Mouse (Mus musculus) left cerebral cortex, adult 18-20 months (tissue): ENCODE data around the gene Msrb2. TPM values are rescaled to one million over a fixed set of nuclear protein-coding genes. Genes with fewer than 3 reads are reported as not detected.

Source experiments
- DNase-seq, 2 experiments: peaks; one replicate each; pipeline ENCODE4 v3.0.0; 2021 to 2022; ENCODE audit warnings: low spot score in 2 of 2, mixed read lengths in 1 of 2
- total RNA-seq, 2 experiments: library from RNA; stranded (reverse); gene quantifications; 2 replicates each; pipeline ENCODE4 v1.2.3; 2021

Msrb2 gene
- total RNA-seq, 2 experiments from 2014 or later, result 24.5 to 26.8 TPM

- no peak for DNase-seq
Measured at GRCm38 (mm10) chr2:19388329-19389103, 17.3 kb downstream of the Msrb2 start.

- DNase-seq, result no peak
Measured at GRCm38 (mm10) chr2:19390411-19391143, 19.3 kb downstream of the Msrb2 start.

- DNase-seq, result no peak
Measured at GRCm38 (mm10) chr2:19391649-19392048, 20.4 kb downstream of the Msrb2 start.

GRCm38 (mm10) chr2:19392793-19393192, 21.6 kb downstream of the Msrb2 start:
- no peak for DNase-seq

GRCm38 (mm10) chr2:19405409-19405808, 34.2 kb downstream of the Msrb2 start:
- DNase-seq, result no peak

- DNase-seq, result no peak
Measured at GRCm38 (mm10) chr2:19406531-19406930, 35.3 kb downstream of the Msrb2 start.

- peak; percentile 65 to 82 for DNase-seq
Measured at GRCm38 (mm10) chr2:19414222-19414965, 43.2 kb downstream of the Msrb2 start.

GRCm38 (mm10) chr2:19415063-19415521, 43.9 kb downstream of the Msrb2 start:
- peak; percentile 29 to 47 for DNase-seq

GRCm38 (mm10) chr2:19416066-19416465, 44.8 kb downstream of the Msrb2 start:
- DNase-seq, result no peak

- DNase-seq, result no peak
Measured at GRCm38 (mm10) chr2:19419686-19420345, 48.6 kb downstream of the Msrb2 start.

GRCm38 (mm10) chr2:19422226-19422625, 51.0 kb downstream of the Msrb2 start:
- DNase-seq, result no peak

- DNase-seq, result no peak
Measured at GRCm38 (mm10) chr2:19423086-19423485, 51.8 kb downstream of the Msrb2 start.

- DNase-seq, result no peak
Measured at GRCm38 (mm10) chr2:19429031-19429430, 57.8 kb downstream of the Msrb2 start.

GRCm38 (mm10) chr2:19429691-19430690, 58.8 kb downstream of the Msrb2 start:
- DNase-seq, result no peak

GRCm38 (mm10) chr2:19430746-19431145, 59.5 kb downstream of the Msrb2 start:
- no peak for DNase-seq

GRCm38 (mm10) chr2:19431186-19431585, 59.9 kb downstream of the Msrb2 start:
- no peak for DNase-seq

GRCm38 (mm10) chr2:19431614-19432323, 60.5 kb downstream of the Msrb2 start:
- DNase-seq, result no peak

- DNase-seq, result no peak
Measured at GRCm38 (mm10) chr2:19444346-19444745, 73.1 kb downstream of the Msrb2 start.
